Mouse (Mus musculus) CH12.LX (cell line): ENCODE results near the gene Zfp772. TPM values are rescaled to one million over a fixed set of nuclear protein-coding genes. Genes with fewer than 3 reads are reported as not detected.
"Not testable (repeated sequence)": the region's sequence is repeated elsewhere in the genome, so short reads cannot be mapped to it uniquely, and the experiment has no call there.

Source experiments
- DNase-seq: peaks from one replicate; pipeline ENCODE4 v3.0.0-alpha.2; 2013; ENCODE audit errors: extremely low read depth
- H3K27ac ChIP-seq: 2 replicates; pipeline ENCODE4 v1.5.1; 2012; ENCODE audit warnings: low read depth, mild to moderate bottlenecking, control low read depth, moderate library complexity; ENCODE audit not compliant: insufficient read depth
- H3K27me3 ChIP-seq: replicated peaks from 2 replicates; pipeline ENCODE3; 2012; ENCODE audit warnings: inconsistent platforms
- H3K36me3 ChIP-seq, 2 experiments: replicated peaks in 1 of 2; 2 replicates each; pipeline versions ENCODE3 to v1.6.1; 2012; ENCODE audit warnings: inconsistent platforms in 1 of 2, low read length in 1 of 2, mild to moderate bottlenecking in 1 of 2, mixed read lengths in 1 of 2, moderate library complexity in 1 of 2; ENCODE audit not compliant: control insufficient read depth in 1 of 2, insufficient read depth in 1 of 2
- H3K4me1 ChIP-seq, 2 experiments: 2 replicates each; pipeline ENCODE4 v1.6.1; 2012; ENCODE audit warnings: inconsistent platforms in 1 of 2, moderate library complexity in 1 of 2; ENCODE audit not compliant: insufficient read depth in 2 of 2, control insufficient read depth in 1 of 2
- H3K4me2 ChIP-seq: 2 replicates; pipeline ENCODE4 v1.6.1; 2012; ENCODE audit warnings: low read depth, mild to moderate bottlenecking, control low read depth; ENCODE audit not compliant: poor library complexity, insufficient read depth, severe bottlenecking
- H3K4me3 ChIP-seq, 3 experiments: fragments of 150-350 bp in 1 of 3; sonication (generic) in 1 of 3; replicated peaks in 1 of 3; 2 replicates each; pipeline versions ENCODE3 to v1.5.1; 2011 to 2012; ENCODE audit warnings: low read depth in 2 of 3, low read length in 2 of 3, mild to moderate bottlenecking in 2 of 3, moderate library complexity in 2 of 3, control low read depth in 1 of 3, improper control_type of control experiment in 1 of 3, inconsistent platforms in 1 of 3, mixed read lengths in 1 of 3; ENCODE audit not compliant: poor library complexity in 1 of 3
- H3K79me2 ChIP-seq: replicated peaks from 2 replicates; pipeline ENCODE4 v1.6.1; 2012; ENCODE audit warnings: mild to moderate bottlenecking, moderate library complexity; ENCODE audit not compliant: control insufficient read depth, poor library complexity, insufficient read depth, severe bottlenecking; ENCODE audit errors: extremely low read depth
- H3K9ac ChIP-seq: 2 replicates; pipeline ENCODE4 v1.6.1; 2012; ENCODE audit warnings: low read depth, mild to moderate bottlenecking, control low read depth, moderate library complexity; ENCODE audit not compliant: insufficient read depth
- H3K9me3 ChIP-seq: replicated peaks from 2 replicates; pipeline ENCODE3; 2012; ENCODE audit warnings: low read length, inconsistent platforms, mixed read lengths
- CTCF ChIP-seq, 2 experiments: IDR thresholded peaks in 1 of 2; conservative IDR thresholded peaks in 1 of 2; 2 replicates each; pipeline ENCODE4 v1.5.1; 2011 to 2012; ENCODE audit warnings: low read depth in 2 of 2, low read length in 2 of 2, improper control_type of control experiment in 1 of 2, inconsistent platforms in 1 of 2, mild to moderate bottlenecking in 1 of 2, moderate library complexity in 1 of 2
- ELF1 ChIP-seq: IDR thresholded peaks from 2 replicates; pipeline ENCODE4 v1.6.1; 2014; ENCODE audit warnings: low read depth, mild to moderate bottlenecking, inconsistent platforms, low read length, improper control_type of control experiment
- HCFC1 ChIP-seq: IDR thresholded peaks from 2 replicates; pipeline ENCODE4 v1.6.1; 2012; ENCODE audit warnings: low read depth, mild to moderate bottlenecking, inconsistent platforms, low read length, improper control_type of control experiment
- KAT2A ChIP-seq: IDR thresholded peaks from 2 replicates; pipeline ENCODE4 v1.6.1; 2012; ENCODE audit warnings: low read length, improper control_type of control experiment, inconsistent platforms; ENCODE audit not compliant: insufficient replicate concordance
- MEF2A ChIP-seq: IDR thresholded peaks from 2 replicates; pipeline ENCODE4 v1.6.1; 2014; ENCODE audit warnings: low read depth, mild to moderate bottlenecking, inconsistent platforms, low read length, improper control_type of control experiment, borderline replicate concordance
- RAD21 ChIP-seq: IDR thresholded peaks from 2 replicates; pipeline ENCODE4 v1.6.1; 2011; ENCODE audit warnings: low read depth, mild to moderate bottlenecking, low read length, improper control_type of control experiment, moderate library complexity
- SMC3 ChIP-seq: IDR thresholded peaks from 2 replicates; pipeline ENCODE4 v1.6.1; 2011; ENCODE audit warnings: low read depth, low read length, improper control_type of control experiment
- TCF12 ChIP-seq: IDR thresholded peaks from 2 replicates; pipeline ENCODE4 v1.6.1; 2014; ENCODE audit warnings: low read depth, mild to moderate bottlenecking, inconsistent platforms, low read length, improper control_type of control experiment
- ZC3H11A ChIP-seq: IDR thresholded peaks from 2 replicates; pipeline ENCODE4 v1.6.1; 2012; ENCODE audit warnings: low read depth, mild to moderate bottlenecking, inconsistent platforms, low read length, improper control_type of control experiment
- ZMIZ1 ChIP-seq: IDR thresholded peaks from 2 replicates; pipeline ENCODE4 v1.6.1; 2012; ENCODE audit warnings: low read depth, mild to moderate bottlenecking, inconsistent platforms, low read length, improper control_type of control experiment
- dilution Hi-C: fragments of 300-500 bp; cut with MboI; formaldehyde crosslinking; loops from 2 replicates; pipeline ENCODE4 v1.14.3; 2020; ENCODE audit warnings: low sequenced_read_pairs; ENCODE audit not compliant: extremely low pct_unique_long_range_greater_than_20kb, extremely low pct_ligation_motif_present
- in situ Hi-C: fragments of 300-500 bp; cut with MboI; formaldehyde crosslinking; loops from 3 replicates; pipeline ENCODE4 v1.14.3; 2019; ENCODE audit warnings: low sequenced_read_pairs, low pct_ligation_motif_present, low pct_unique_long_range_greater_than_20kb, mixed read lengths
- polyA plus RNA-seq: library from polyadenylated mRNA; unstranded; fragments of >175 nt; gene quantifications from 2 replicates; pipeline ENCODE4 v1.2.1, GENCODE M21; 2012; ENCODE audit warnings: low read depth; ENCODE audit not compliant: insufficient read length
- total RNA-seq, 2 experiments: library from RNA; depleted of rRNA; stranded (reverse); fragments of 300-350 nt in 1 of 2; fragments of >200 nt in 1 of 2; gene quantifications; 2 replicates each; pipeline ENCODE4 v1.2.3; 2012 to 2014

The Zfp772 gene
- total RNA-seq (2012; rRNA removed) (2.5 and 2.8 TPM in 2 replicates), total RNA-seq (2014; rRNA removed) (3.4 and 3.5 TPM in 2 replicates), polyA plus RNA-seq (1.6 and 1.7 TPM in 2 replicates)

GRCm38 (mm10) chr7:7209313-7210151 is at the start of gene Zfp772:
Gene Zfp772 (minus strand): TSS chr7:7209998.
- Histone ChIP-seq H3K4me3 (peak within 1 kb of the TSS; percentile 23 to 59 (median 54)), H3K4me2 (peak within 1 kb of the TSS; percentile 88; the same call in 1 of the 2 replicates), H3K9ac (peak within 1 kb of the TSS; percentile 33; the same call in 1 of the 2 replicates)
- H3K36me3 ChIP-seq, H3K27ac ChIP-seq, dilution Hi-C loops, H3K9me3 ChIP-seq, H3K79me2 ChIP-seq, H3K27me3 ChIP-seq, H3K4me1 ChIP-seq: not testable (repeated sequence)
- peak; percentile 74 for TF ChIP-seq HCFC1
- peak; percentile 51; the same call in 1 of the 2 replicates for TF ChIP-seq ELF1
- TF ChIP-seq KAT2A, result peak; percentile 27; the same call in 1 of the 2 replicates
- DNase-seq, result peak; percentile 49
- in situ Hi-C loops, result loop anchor here (10.0 kb wide), 1 partner anchor 85 kb away; no protein-coding TSS in a partner anchor

- H3K79me2 ChIP-seq, H3K4me1 ChIP-seq, H3K9me3 ChIP-seq, H3K27me3 ChIP-seq, H3K36me3 ChIP-seq, H3K4me2 ChIP-seq, in situ Hi-C loops, H3K4me3 ChIP-seq, H3K9ac ChIP-seq, H3K27ac ChIP-seq, dilution Hi-C loops, DNase-seq: not testable (repeated sequence)
Measured at GRCm38 (mm10) chr7:7247228-7247627, 37.4 kb upstream of the Zfp772 start, which contains the start of gene Vmn2r29. Gene Vmn2r29 (minus strand): TSS chr7:7247328.

- Histone ChIP-seq H3K27me3 (peaks cover 3% of the 10 kb centered on the region), H3K36me3 (no peaks in the 10 kb centered on the region), H3K27ac (no peak overlapping the region), H3K9me3 (no peaks in the 10 kb centered on the region), H3K9ac (peak overlapping the region; percentile 38; the same call in 1 of the 2 replicates), H3K4me2 (peak overlapping the region; percentile 95), H3K4me1 (no peaks in the 10 kb centered on the region), H3K79me2 (no peaks in the 10 kb centered on the region), H3K4me3 (peak overlapping the region; percentile 52 to 79 (median 78))
- dilution Hi-C loops (no loop called here), in situ Hi-C loops (no loop called here)
- TF ChIP-seq RAD21, result peak; percentile 78
- TF ChIP-seq MEF2A, result no peak
- peak; percentile 27 to 87; a peak in 3 of 4 replicates for TF ChIP-seq CTCF (conservative IDR thresholded peaks at IDR 0.05 in 1 of 2, IDR thresholded peaks at IDR 0.05 in 1 of 2; ENCODE audit: low read depth in 2 of 2, low read length in 2 of 2)
- TF ChIP-seq ZMIZ1, result no peak
- TF ChIP-seq HCFC1, result peak; percentile 95
- TF ChIP-seq ZC3H11A, result no peak
- TF ChIP-seq KAT2A, result peak; percentile 73; the same call in 1 of the 2 replicates
- TF ChIP-seq TCF12, result peak; percentile 16; the same call in 1 of the 2 replicates
- peak; percentile 77 for TF ChIP-seq SMC3
- DNase-seq, result peak; percentile 56
Measured at GRCm38 (mm10) chr7:7188191-7188942, 21.4 kb downstream of the Zfp772 start.
